Mouse (Mus musculus): ENCODE measurements around the gene Sez6l.

DNA sequence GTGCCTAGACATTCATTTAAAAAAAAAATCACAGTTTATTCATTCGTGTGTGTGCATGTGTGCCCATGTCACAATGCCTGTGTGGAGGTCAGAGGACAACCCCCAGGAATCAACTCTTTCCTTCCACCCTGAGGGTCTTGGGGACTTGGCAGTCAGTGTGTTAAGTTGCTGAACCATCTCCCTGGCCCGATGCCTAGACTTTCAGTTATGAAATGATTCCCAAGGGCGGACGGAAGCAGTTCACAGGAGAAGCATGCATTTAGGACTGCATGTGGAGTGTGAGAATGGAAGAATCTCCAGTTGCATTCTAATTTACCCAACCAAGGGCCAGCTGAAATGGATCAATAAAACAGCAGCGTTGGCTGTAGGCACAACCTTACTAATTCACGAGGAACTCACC is 110.7 kb downstream of the Sez6l start:
- TF ChIP-seq POLR2A (IDR thresholded peaks at IDR 0.05; ENCODE audit: low read depth, low read length) = no peak
- TF ChIP-seq CTCF (IDR thresholded peaks at IDR 0.05; ENCODE audit: extremely low read depth, insufficient read depth, insufficient read length, insufficient replicate concordance) = no peak
